Mouse (Mus musculus): ENCODE measurements around the gene Zfx. TPM values are rescaled to one million over a fixed set of nuclear protein-coding genes. Genes with fewer than 3 reads are reported as not detected.
A peak's percentile ranks its signal among the peaks of the same experiment; 100 is the strongest.

Gene Zfx
- total and polyA plus RNA-seq, 3 experiments = 14.3 to 17.7 (median 16.4) TPM

DNA sequence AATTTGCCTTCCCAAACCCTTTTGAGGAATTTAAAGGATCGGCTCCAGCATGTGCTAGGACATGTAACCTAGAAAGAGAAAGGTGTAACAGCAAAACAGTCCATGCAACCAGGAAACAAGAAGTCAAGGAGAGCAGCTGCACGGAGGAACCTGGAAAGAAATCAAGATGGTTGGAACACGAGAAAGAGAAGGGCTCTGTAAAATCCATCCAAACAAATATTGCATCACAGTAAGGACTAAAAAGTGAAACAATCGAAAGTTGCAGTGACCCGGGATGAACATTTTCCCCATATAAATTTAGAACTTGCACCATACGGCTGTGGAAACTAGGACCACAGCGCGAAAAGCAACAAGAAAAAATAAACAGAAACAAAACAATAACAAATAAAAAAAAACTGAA, 62.8 kb downstream of the Zfx start:
- TF ChIP-seq USF2 (conservative IDR thresholded peaks at IDR 0.05; ENCODE audit: low read depth, low read length) (no peak), SMC3 (IDR thresholded peaks at IDR 0.05; ENCODE audit: low read depth, low read length) (no peak), PAX5 (IDR thresholded peaks at IDR 0.05; ENCODE audit: low read length) (no peak), JUND (conservative IDR thresholded peaks at IDR 0.05; ENCODE audit: low read depth, low read length) (no peak), ETS1 (conservative IDR thresholded peaks at IDR 0.05; ENCODE audit: low read depth, low read length) (no peak), KAT2A (IDR thresholded peaks at IDR 0.05; ENCODE audit: insufficient replicate concordance, low read length) (no peak), RCOR1 (conservative IDR thresholded peaks at IDR 0.05; ENCODE audit: low read depth, low read length) (no peak), IRF4 (IDR thresholded peaks at IDR 0.05; ENCODE audit: low read depth, low read length) (no peak), NRF1 (IDR thresholded peaks at IDR 0.05; ENCODE audit: low read depth, low read length) (no peak), USF1 (IDR thresholded peaks at IDR 0.05; ENCODE audit: low read depth, low read length) (no peak), TCF12 (IDR thresholded peaks at IDR 0.05; ENCODE audit: low read depth, low read length) (no peak), UBTF (IDR thresholded peaks at IDR 0.05; ENCODE audit: low read depth, low read length) (no peak), HCFC1 (IDR thresholded peaks at IDR 0.05; ENCODE audit: low read depth, low read length) (no peak), EP300 (IDR thresholded peaks at IDR 0.05; ENCODE audit: low read length) (no peak)
- dilution Hi-C loops (cut with MboI; ENCODE audit: extremely low pct_ligation_motif_present, extremely low pct_unique_long_range_greater_than_20kb, low sequenced_read_pairs) = no loop called here
- H3K9ac ChIP-seq (ENCODE audit: insufficient read depth, low read depth) = no peak overlapping the region
- 0 out of 4 replicates have a peak, but pooled peaks cover 0 to 5% of the 10 kb centered on the region in 2 experiments for H3K4me1 ChIP-seq (ENCODE audit: control insufficient read depth in 1 of 2, insufficient read depth in 2 of 2)
- H3K9me3 ChIP-seq (replicated peaks; ENCODE audit: low read length) = no peaks in the 10 kb centered on the region
- in situ Hi-C loops (cut with MboI; ENCODE audit: low pct_ligation_motif_present, low pct_unique_long_range_greater_than_20kb, low sequenced_read_pairs) = no loop called here
- no peaks in the 10 kb centered on the region for H3K79me2 ChIP-seq (replicated peaks; ENCODE audit: control insufficient read depth, extremely low read depth, insufficient read depth, poor library complexity, severe bottlenecking)
- no peak for DNase-seq (ENCODE audit: extremely low read depth)
- peak overlapping the region; percentile 64 for H3K4me2 ChIP-seq (ENCODE audit: insufficient read depth, low read depth, poor library complexity, severe bottlenecking)
- no peaks in the 10 kb centered on the region for H3K27me3 ChIP-seq (replicated peaks)
- H3K4me3 ChIP-seq (replicated peaks in 1 of 3; ENCODE audit: low read depth in 2 of 3, low read length in 2 of 3, poor library complexity in 1 of 3) = no peak overlapping the region
- no peak overlapping the region for H3K27ac ChIP-seq (ENCODE audit: insufficient read depth, low read depth)
- H3K36me3 ChIP-seq (replicated peaks in 1 of 2; ENCODE audit: control insufficient read depth in 1 of 2, insufficient read depth in 1 of 2, low read length in 1 of 2) = no peaks in the 10 kb centered on the region

DNA sequence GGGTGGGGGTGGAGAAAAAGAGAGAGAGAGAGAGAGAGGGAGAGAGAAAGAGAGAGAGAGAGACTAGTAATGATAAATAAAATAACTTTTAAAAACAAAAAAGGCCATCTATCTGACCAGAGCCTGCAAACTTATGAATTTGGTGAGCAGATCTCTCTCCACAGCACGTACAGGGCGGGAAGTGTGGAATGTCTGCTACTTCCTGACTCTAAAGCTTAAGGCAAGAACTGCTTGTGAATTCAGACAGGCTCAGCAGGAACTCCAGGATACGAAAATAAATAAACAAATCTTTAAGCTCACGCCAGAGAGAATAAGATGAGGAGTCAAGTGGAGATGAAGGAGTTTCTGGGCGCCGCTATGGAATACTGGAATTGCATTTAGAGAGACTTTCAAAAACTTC, 64.8 kb downstream of the Zfx start:
- Histone ChIP-seq H3K9me3 (replicated peaks; ENCODE audit: low read length) (no peaks in the 10 kb centered on the region), H3K27me3 (replicated peaks) (no peaks in the 10 kb centered on the region), H3K27ac (ENCODE audit: insufficient read depth, low read depth) (no peak overlapping the region), H3K9ac (ENCODE audit: insufficient read depth, low read depth) (no peak overlapping the region), H3K4me2 (ENCODE audit: insufficient read depth, low read depth, poor library complexity, severe bottlenecking) (no peak overlapping the region), H3K4me1 (ENCODE audit: control insufficient read depth in 1 of 2, insufficient read depth in 2 of 2) (0 out of 4 replicates have a peak, but pooled peaks cover 0 to 5% of the 10 kb centered on the region in 2 experiments), H3K4me3 (replicated peaks in 1 of 3; ENCODE audit: low read depth in 2 of 3, low read length in 2 of 3, poor library complexity in 1 of 3) (no peak overlapping the region), H3K79me2 (replicated peaks; ENCODE audit: control insufficient read depth, extremely low read depth, insufficient read depth, poor library complexity, severe bottlenecking) (no peaks in the 10 kb centered on the region), H3K36me3 (replicated peaks in 1 of 2; ENCODE audit: control insufficient read depth in 1 of 2, insufficient read depth in 1 of 2, low read length in 1 of 2) (no peaks in the 10 kb centered on the region)
- TF ChIP-seq MYC (IDR thresholded peaks at IDR 0.05; ENCODE audit: low read depth, low read length) (no peak), MAZ (IDR thresholded peaks at IDR 0.05; ENCODE audit: low read depth, low read length) (no peak), USF2 (conservative IDR thresholded peaks at IDR 0.05; ENCODE audit: low read depth, low read length) (no peak), NRF1 (IDR thresholded peaks at IDR 0.05; ENCODE audit: low read depth, low read length) (no peak), JUN (IDR thresholded peaks at IDR 0.05; ENCODE audit: insufficient read depth, low read depth, low read length) (no peak), CHD2 (IDR thresholded peaks at IDR 0.05; ENCODE audit: low read length) (no peak), BHLHE40 (IDR thresholded peaks at IDR 0.05; ENCODE audit: low read depth, low read length) (no peak), PAX5 (IDR thresholded peaks at IDR 0.05; ENCODE audit: low read length) (no peak), HCFC1 (IDR thresholded peaks at IDR 0.05; ENCODE audit: low read depth, low read length) (no peak), MXI1 (IDR thresholded peaks at IDR 0.05; ENCODE audit: low read depth, low read length) (no peak), MAFK (IDR thresholded peaks at IDR 0.05; ENCODE audit: insufficient replicate concordance, low read length) (no peak), MEF2A (IDR thresholded peaks at IDR 0.05; ENCODE audit: borderline replicate concordance, low read depth, low read length) (no peak), EP300 (IDR thresholded peaks at IDR 0.05; ENCODE audit: low read length) (no peak), KAT2A (IDR thresholded peaks at IDR 0.05; ENCODE audit: insufficient replicate concordance, low read length) (no peak), POLR2AphosphoS2 (IDR thresholded peaks at IDR 0.05; ENCODE audit: low read depth, low read length) (no peak), CHD1 (IDR thresholded peaks at IDR 0.05; ENCODE audit: low read depth, low read length) (no peak), TBP (conservative IDR thresholded peaks at IDR 0.05; ENCODE audit: low read depth, low read length) (no peak), JUND (conservative IDR thresholded peaks at IDR 0.05; ENCODE audit: low read depth, low read length) (no peak)
- no peak for DNase-seq (ENCODE audit: extremely low read depth)
- in situ Hi-C loops (cut with MboI; ENCODE audit: low pct_ligation_motif_present, low pct_unique_long_range_greater_than_20kb, low sequenced_read_pairs) = no loop called here
- dilution Hi-C loops (cut with MboI; ENCODE audit: extremely low pct_ligation_motif_present, extremely low pct_unique_long_range_greater_than_20kb, low sequenced_read_pairs) = no loop called here

Data from CH12.LX (cell line).